Mouse (Mus musculus): ENCODE data around the gene Litaf. TPM values are rescaled to one million over a fixed set of nuclear protein-coding genes. Genes with fewer than 3 reads are reported as not detected.
"Not testable (repeated sequence)": the region's sequence is repeated elsewhere in the genome, so short reads cannot be mapped to it uniquely, and the experiment has no call there.

Gene Litaf
- polyA plus RNA-seq, 1 experiment from 2014 or later: 66.8 TPM

- no peak overlapping the region for H3K9ac ChIP-seq
- 99% methylated on average over 6 of the region's 6 CpGs for WGBS
- ATAC-seq (replicated peaks; ENCODE audit: insufficient number of reproducible peaks, insufficient read depth, low FRiP score, low read depth): no peak
- H3K36me3 ChIP-seq: 0 out of 2 replicates have a peak, but pooled peaks cover 6% of the 10 kb centered on the region
- H3K4me2 ChIP-seq: no peak overlapping the region
- peaks cover 29% of the 10 kb centered on the region for H3K4me1 ChIP-seq (replicated peaks)
- no peak overlapping the region for H3K4me3 ChIP-seq
- H3K27me3 ChIP-seq: no peaks in the 10 kb centered on the region
- no peaks in the 10 kb centered on the region for H3K9me3 ChIP-seq (replicated peaks)
- no peak overlapping the region for H3K27ac ChIP-seq
These were observed 76.6 kb downstream of the Litaf start for GRCm38 (mm10) chr16:10989361-10989760.

- no peaks in the 10 kb centered on the region for H3K9me3 ChIP-seq (replicated peaks)
- WGBS: 64% methylated on average over 9 of the region's 9 CpGs
- no peak for ATAC-seq (replicated peaks; ENCODE audit: insufficient number of reproducible peaks, insufficient read depth, low FRiP score, low read depth)
- no peak overlapping the region for H3K9ac ChIP-seq
- 0 out of 2 replicates have a peak, but pooled peaks cover 6% of the 10 kb centered on the region for H3K36me3 ChIP-seq
- H3K27me3 ChIP-seq: no peaks in the 10 kb centered on the region
- H3K27ac ChIP-seq: no peak overlapping the region
- peaks cover 26% of the 10 kb centered on the region for H3K4me1 ChIP-seq (replicated peaks)
- no peak overlapping the region for H3K4me3 ChIP-seq
- no peak overlapping the region for H3K4me2 ChIP-seq
These were observed 77.7 kb downstream of the Litaf start for GRCm38 (mm10) chr16:10988261-10988660.

GRCm38 (mm10) chr16:10984534-10984933 lies 81.4 kb downstream of the Litaf start:
- no peaks in the 10 kb centered on the region for H3K27me3 ChIP-seq
- 57% methylated on average over 5 of the region's 5 CpGs for WGBS
- no peak overlapping the region for H3K9ac ChIP-seq
- H3K4me1 ChIP-seq (replicated peaks): peaks cover 26% of the 10 kb centered on the region
- H3K4me2 ChIP-seq: 0 out of 2 replicates have a peak overlapping the region, but pooled peaks have one; percentile 2
- H3K27ac ChIP-seq: 0 out of 2 replicates have a peak overlapping the region, but pooled peaks have one; percentile 2
- H3K36me3 ChIP-seq: 0 out of 2 replicates have a peak, but pooled peaks cover under 1% of the 10 kb centered on the region
- no peak for ATAC-seq (replicated peaks; ENCODE audit: insufficient number of reproducible peaks, insufficient read depth, low FRiP score, low read depth)
- H3K9me3 ChIP-seq (replicated peaks): no peaks in the 10 kb centered on the region
- no peak overlapping the region for H3K4me3 ChIP-seq

GRCm38 (mm10) chr16:10981493-10982070 lies 84.4 kb downstream of the Litaf start:
- H3K9me3 ChIP-seq (replicated peaks): no peaks in the 10 kb centered on the region
- no peaks in the 10 kb centered on the region for H3K27me3 ChIP-seq
- no peaks in the 10 kb centered on the region for H3K36me3 ChIP-seq
- no peak overlapping the region for H3K27ac ChIP-seq
- no peak overlapping the region for H3K4me3 ChIP-seq
- no peak overlapping the region for H3K9ac ChIP-seq
- H3K4me2 ChIP-seq: no peak overlapping the region
- ATAC-seq (replicated peaks; ENCODE audit: insufficient number of reproducible peaks, insufficient read depth, low FRiP score, low read depth): no peak
- WGBS: 67% methylated on average over 7 of the region's 7 CpGs
- H3K4me1 ChIP-seq (replicated peaks): peaks cover 27% of the 10 kb centered on the region

GRCm38 (mm10) chr16:10979064-10979803 lies 86.7 kb downstream of the Litaf start:
- ATAC-seq (replicated peaks; ENCODE audit: insufficient number of reproducible peaks, insufficient read depth, low FRiP score, low read depth): no peak
- Histone ChIP-seq H3K4me1 (replicated peaks) (peaks cover 35% of the 10 kb centered on the region), H3K4me2 (no peak overlapping the region), H3K36me3 (no peaks in the 10 kb centered on the region), H3K27me3 (no peaks in the 10 kb centered on the region), H3K9ac (no peak overlapping the region), H3K27ac (peak overlapping the region; percentile 56), H3K9me3 (replicated peaks) (no peaks in the 10 kb centered on the region), H3K4me3 (no peak overlapping the region)
- 53% methylated on average over 11 of the region's 11 CpGs for WGBS

- no peak overlapping the region for H3K27ac ChIP-seq
- H3K4me3 ChIP-seq: no peak overlapping the region
- H3K9me3 ChIP-seq (replicated peaks): no peaks in the 10 kb centered on the region
- H3K4me1 ChIP-seq (replicated peaks): peaks cover 35% of the 10 kb centered on the region
- no peak overlapping the region for H3K4me2 ChIP-seq
- 89% methylated on average over 9 of the region's 9 CpGs for WGBS
- no peaks in the 10 kb centered on the region for H3K27me3 ChIP-seq
- H3K9ac ChIP-seq: no peak overlapping the region
- no peak for ATAC-seq (replicated peaks; ENCODE audit: insufficient number of reproducible peaks, insufficient read depth, low FRiP score, low read depth)
- H3K36me3 ChIP-seq: no peaks in the 10 kb centered on the region
These were observed 88.1 kb downstream of the Litaf start for GRCm38 (mm10) chr16:10977877-10978276.

GRCm38 (mm10) chr16:10976202-10976631 lies 89.7 kb downstream of the Litaf start:
- Histone ChIP-seq H3K27ac (peak overlapping the region; percentile 44), H3K4me3 (no peak overlapping the region), H3K4me2 (no peak overlapping the region), H3K9ac (no peak overlapping the region), H3K36me3 (no peaks in the 10 kb centered on the region), H3K9me3 (replicated peaks) (no peaks in the 10 kb centered on the region), H3K4me1 (replicated peaks) (peaks cover 32% of the 10 kb centered on the region), H3K27me3 (no peaks in the 10 kb centered on the region)
- ATAC-seq (replicated peaks; ENCODE audit: insufficient number of reproducible peaks, insufficient read depth, low FRiP score, low read depth): no peak
- WGBS: 35% methylated on average over 11 of the region's 11 CpGs

- no peaks in the 10 kb centered on the region for H3K9me3 ChIP-seq (replicated peaks)
- 0 out of 2 replicates have a peak, but pooled peaks have one; percentile 49 for ATAC-seq (replicated peaks; ENCODE audit: insufficient number of reproducible peaks, insufficient read depth, low FRiP score, low read depth)
- H3K4me1 ChIP-seq (replicated peaks): peaks cover 28% of the 10 kb centered on the region
- no peak overlapping the region for H3K4me2 ChIP-seq
- no peaks in the 10 kb centered on the region for H3K27me3 ChIP-seq
- 66% methylated on average over 5 of the region's 5 CpGs for WGBS
- no peak overlapping the region for H3K27ac ChIP-seq
- H3K4me3 ChIP-seq: no peak overlapping the region
- H3K9ac ChIP-seq: no peak overlapping the region
- H3K36me3 ChIP-seq: no peaks in the 10 kb centered on the region
These were observed 91.0 kb downstream of the Litaf start for GRCm38 (mm10) chr16:10974939-10975338.

GRCm38 (mm10) chr16:10974037-10974446 lies 91.9 kb downstream of the Litaf start:
- Histone ChIP-seq H3K9me3 (replicated peaks) (no peaks in the 10 kb centered on the region), H3K4me1 (replicated peaks) (peaks cover 27% of the 10 kb centered on the region), H3K27ac (no peak overlapping the region), H3K9ac (no peak overlapping the region), H3K36me3 (no peaks in the 10 kb centered on the region), H3K4me2 (no peak overlapping the region), H3K27me3 (no peaks in the 10 kb centered on the region), H3K4me3 (no peak overlapping the region)
- WGBS: 36% methylated on average over 3 of the region's 3 CpGs
- no peak for ATAC-seq (replicated peaks; ENCODE audit: insufficient number of reproducible peaks, insufficient read depth, low FRiP score, low read depth)

GRCm38 (mm10) chr16:10972259-10972658 lies 93.7 kb downstream of the Litaf start:
- Histone ChIP-seq H3K9me3 (replicated peaks) (no peaks in the 10 kb centered on the region), H3K4me1 (replicated peaks) (peaks cover 39% of the 10 kb centered on the region), H3K4me3 (no peak overlapping the region), H3K36me3 (no peaks in the 10 kb centered on the region), H3K9ac (no peak overlapping the region), H3K4me2 (no peak overlapping the region), H3K27ac (no peak overlapping the region), H3K27me3 (no peaks in the 10 kb centered on the region)
- 65% methylated on average over 6 of the region's 6 CpGs for WGBS
- ATAC-seq (replicated peaks; ENCODE audit: insufficient number of reproducible peaks, insufficient read depth, low FRiP score, low read depth): no peak

GRCm38 (mm10) chr16:10969944-10970343 lies 96.0 kb downstream of the Litaf start:
- not testable (repeated sequence) for H3K9ac ChIP-seq; H3K4me3 ChIP-seq; H3K9me3 ChIP-seq (replicated peaks); ATAC-seq (replicated peaks; ENCODE audit: insufficient number of reproducible peaks, insufficient read depth, low FRiP score, low read depth); H3K27me3 ChIP-seq; H3K27ac ChIP-seq; H3K36me3 ChIP-seq; H3K4me2 ChIP-seq
- 91% methylated on average over 1 of the region's 1 CpGs for WGBS
- peaks cover 26% of the 10 kb centered on the region for H3K4me1 ChIP-seq (replicated peaks)
